Mouse (Mus musculus): ENCODE measurements around the gene Mme. TPM values are rescaled to one million over a fixed set of nuclear protein-coding genes. Genes with fewer than 3 reads are reported as not detected.

Gene Mme
- 0.01 and 0.07 TPM in 2 replicates for polyA plus RNA-seq (2012; rRNA removed)

DNA sequence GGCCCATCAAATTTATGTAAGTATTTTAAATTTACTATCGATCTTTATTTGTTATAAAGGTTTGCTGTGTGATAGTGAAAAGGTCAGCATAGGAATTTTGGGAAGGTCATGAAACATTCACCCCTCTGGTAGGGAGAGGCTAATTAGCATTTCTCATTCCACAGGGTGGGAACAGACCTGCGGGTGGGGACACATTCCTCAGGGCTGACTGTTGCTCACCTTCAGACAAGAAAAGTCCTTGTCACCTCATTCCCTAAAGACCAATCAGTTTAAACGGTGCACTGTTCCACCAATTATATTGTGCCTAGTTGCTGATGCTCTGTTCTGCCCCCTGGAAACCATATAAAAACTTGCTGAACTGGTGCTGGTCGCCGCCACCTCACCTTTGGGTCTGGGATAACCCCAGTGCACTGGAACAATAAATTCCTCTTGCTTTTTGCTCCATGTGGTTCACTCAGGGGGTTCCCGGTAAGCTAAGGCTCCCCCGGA is at the start of gene Mme:
Mme (plus strand) TSS at position 439 of the 489 bp plus-strand sequence.

Other genes with a start within 250 kb of the Mme start
- gene Gm34302, start 242.3 kb downstream of the Mme start, polyA plus RNA-seq (2012; rRNA removed) = not detected in 2 replicates